Mouse (Mus musculus) heart, postnatal 0 days (tissue): ENCODE data around the gene Gm10203.

ENCODE experiments used
- CTCF ChIP-seq: IDR thresholded peaks from 2 replicates; pipeline ENCODE4 v1.5.1; 2016; ENCODE audit warnings: antibody characterized with exemption, control low read depth, low read depth
- EP300 ChIP-seq: IDR thresholded peaks from 2 replicates; pipeline ENCODE4 v1.6.1; 2016; ENCODE audit warnings: antibody characterized with exemption, low read depth

GRCm38 (mm10) chr6:149139011-149139410 lies 9.0 kb downstream of the Gm10203 start:
- TF ChIP-seq CTCF (no peak), EP300 (no peak)
